8 mouse cellular contexts compared by ENCODE assay signal in the genomic region with DNA sequence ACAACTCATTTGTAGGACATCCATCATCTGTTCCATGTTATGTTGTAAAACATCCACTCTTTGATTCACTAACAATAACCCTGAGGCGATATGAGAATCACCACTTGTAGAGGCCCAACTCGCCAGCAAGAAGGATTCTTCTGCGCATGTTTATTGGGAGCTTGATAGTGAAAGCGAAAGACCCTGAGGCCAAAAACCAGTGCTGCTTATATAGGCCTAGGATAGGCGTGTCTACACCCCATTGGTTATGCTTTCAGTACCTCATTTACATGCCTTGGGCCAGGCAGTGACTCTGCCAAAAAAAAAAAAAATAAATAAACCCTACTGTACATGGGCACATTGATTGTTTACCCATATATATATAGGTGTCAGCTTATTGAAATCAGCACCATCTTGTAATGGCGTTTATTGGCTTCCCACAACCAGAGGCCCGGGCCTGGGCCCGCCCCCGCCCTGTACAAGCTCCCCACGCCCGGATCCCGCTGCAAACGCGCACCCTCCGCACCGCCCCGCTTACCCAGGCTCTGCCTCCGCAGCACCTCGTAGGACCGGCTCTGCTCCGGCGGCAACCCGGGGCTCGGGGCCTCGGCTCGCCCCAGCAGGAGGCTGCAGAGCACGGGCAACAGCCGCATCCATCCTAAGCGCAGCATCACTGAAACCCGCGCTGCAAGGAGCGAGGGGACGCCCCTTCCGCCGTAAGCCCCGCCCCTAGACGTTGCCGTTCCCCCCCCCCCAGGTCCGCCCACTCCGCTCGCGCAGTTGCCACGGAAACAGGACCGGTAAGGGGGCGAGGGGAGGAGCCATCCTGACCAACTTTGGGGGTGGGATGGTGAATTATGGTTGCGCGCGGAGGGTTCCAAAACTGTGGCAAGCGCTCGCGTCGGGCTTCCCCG. TPM values are rescaled to one million over a fixed set of nuclear protein-coding genes. Genes with fewer than 3 reads are reported as not detected.
DNase-seq lines count a peak whose midpoint lies in the region; ATAC-seq and TF ChIP-seq lines count a peak whose summit lies in the region.

Gene 1500011B03Rik, minus strand, starts transcription at position 673 of the 893 bp plus-strand sequence.

- H3K27ac ChIP-seq in gastrocnemius, adult 2 months, result peak within 1 kb of the TSS; percentile 20; the same call in 1 of the 2 replicates

- intact Hi-C loops in gastrocnemius, adult 2 months (cut with DNase I), result no loop called here
- intact Hi-C loops in left cerebral cortex, postnatal 10 days (cut with DNase I), result no loop called here

- H3K27me3 ChIP-seq in megakaryocyte, embryonic 14.5 days (replicated peaks), result peaks cover 3% of the 10 kb centered on the region

- peak; percentile 29 for ATAC-seq in common myeloid progenitor, adult 5-6 weeks (replicated peaks; ENCODE audit: low read depth, poor library complexity, severe bottlenecking)

- peaks cover 14% of the 10 kb centered on the region for H3K9me3 ChIP-seq in megakaryocyte, embryonic 14.5 days

- H3K4me1 ChIP-seq in megakaryocyte, embryonic 14.5 days, result peaks cover 30% of the 10 kb centered on the region

- peak; percentile 63 to 72 for DNase-seq in adrenal gland, adult 18-20 months (ENCODE audit: low spot score in 2 of 2)
- peak; percentile 70 for DNase-seq in gastrocnemius, adult 2 months
- peak; percentile 90 for DNase-seq in induced T-regulatory cell, adult 2 months (ENCODE audit: low read depth)
- DNase-seq in left cerebral cortex, postnatal 10 days (ENCODE audit: extremely low spot score in 1 of 2, low spot score in 2 of 2), result peak; percentile 75 to 92
- peak; percentile 76 to 77 for DNase-seq in right cerebral cortex, adult 2 months (ENCODE audit: low spot score in 2 of 2)
- peak; percentile 42 to 60 for DNase-seq in urinary bladder, postnatal 36 days (ENCODE audit: low spot score in 2 of 2)

- peak within 1 kb of the TSS; percentile 72 for H3K4me3 ChIP-seq in gastrocnemius, adult 2 months
- peak within 1 kb of the TSS; percentile 92 for H3K4me3 ChIP-seq in megakaryocyte, embryonic 14.5 days (replicated peaks)

- H3K36me3 ChIP-seq in megakaryocyte, embryonic 14.5 days (replicated peaks; ENCODE audit: low read length), result peaks cover 10% of the 10 kb centered on the region

- TF ChIP-seq CTCF in gastrocnemius, adult 2 months (IDR thresholded peaks at IDR 0.05), result no peak

RNA-seq across cellular contexts. Expression of gene 1500011B03Rik, which starts in this region (rescaled TPM):
- total RNA-seq in adrenal gland, adult 18-20 months (2021), result 10 to 100 TPM; 27.9 to 38.5 TPM
- total RNA-seq in common myeloid progenitor, adult 5-6 weeks (2017), result 59.4 and 74.8 TPM in 2 replicates
- 1 to 10 TPM; 3.9 to 4.6 TPM for total RNA-seq in gastrocnemius, adult 2 months (2021)
- total RNA-seq in left cerebral cortex, postnatal 10 days (2021), result 100 to 1,000 TPM; 165 to 184 TPM
- 24.5 and 89.4 TPM in 2 replicates for polyA plus RNA-seq in megakaryocyte, embryonic 14.5 days (2012; ENCODE audit: insufficient read depth, low replicate concordance)

Comparison
In these comparisons a context has a peak if more than half of its experiments do, and no peak if none do; other contexts are left out.
1. Peak in every context shown above with its lines: DNase-seq, ATAC-seq, H3K4me3 ChIP-seq and H3K27ac ChIP-seq.
2. RNA of gene 1500011B03Rik (total RNA-seq): 165 to 184 TPM in left cerebral cortex, postnatal 10 days, 59.4 to 74.8 TPM in common myeloid progenitor, adult 5-6 weeks and 27.9 to 38.5 TPM in adrenal gland, adult 18-20 months; 3.9 to 4.6 TPM in gastrocnemius, adult 2 months; every median in the first group is over 4 times any median in the second.